Mouse (Mus musculus) heart, embryonic 11.5 days (tissue): ENCODE results near the gene Ctnnal1. TPM values are rescaled to one million over a fixed set of nuclear protein-coding genes. Genes with fewer than 3 reads are reported as not detected.

Experiments used
- ATAC-seq: fragments of 200-750 bp; cut with Nextera tagmentation; replicated peaks from 2 replicates; pipeline ENCODE4 v1.8.0; 2017; ENCODE audit warnings: moderate library complexity; ENCODE audit not compliant: insufficient number of reproducible peaks, low FRiP score, low TSS enrichment
- H3K27ac ChIP-seq: fragments of 300-500 bp; sonication (generic); 2 replicates; pipeline ENCODE4 v1.5.1; 2014; ENCODE audit warnings: mild to moderate bottlenecking, low read depth, low read length
- H3K27me3 ChIP-seq: fragments of 300-500 bp; sonication (generic); 2 replicates; pipeline ENCODE4 v1.6.1; 2014; ENCODE audit warnings: mild to moderate bottlenecking, low read length, mixed read lengths; ENCODE audit not compliant: control insufficient read depth, insufficient read depth
- H3K36me3 ChIP-seq: fragments of 300-500 bp; sonication (generic); 2 replicates; pipeline ENCODE4 v1.6.1; 2014; ENCODE audit warnings: mild to moderate bottlenecking, low read length, moderate library complexity, mixed read lengths; ENCODE audit not compliant: control insufficient read depth, insufficient read depth
- H3K4me1 ChIP-seq: fragments of 300-500 bp; sonication (generic); 2 replicates; pipeline ENCODE4 v1.6.1; 2014; ENCODE audit warnings: low read length; ENCODE audit not compliant: control insufficient read depth, insufficient read depth
- H3K4me2 ChIP-seq: fragments of 300-500 bp; sonication (generic); 2 replicates; pipeline ENCODE4 v1.6.1; 2014; ENCODE audit warnings: mild to moderate bottlenecking, moderate library complexity
- H3K4me3 ChIP-seq: fragments of 300-500 bp; sonication (generic); 2 replicates; pipeline ENCODE4 v1.5.1; 2014; ENCODE audit warnings: low read depth, low read length
- H3K9ac ChIP-seq: fragments of 300-500 bp; sonication (generic); 2 replicates; pipeline ENCODE4 v1.6.1; 2014; ENCODE audit warnings: mild to moderate bottlenecking, low read depth, low read length, moderate library complexity
- H3K9me3 ChIP-seq: fragments of 300-500 bp; sonication (generic); replicated peaks from 2 replicates; pipeline ENCODE4 v1.6.1; 2016; ENCODE audit warnings: low read length; ENCODE audit not compliant: control insufficient read depth
- WGBS: fragments of 180-500 bp; shearing (Covaris S2); extraction: QIAGEN DNeasy Blood & Tissue Kit; methylation state at CpG from one replicate; pipeline ENCODE4 v1.1.7; 2014; ENCODE audit not compliant: insufficient replicate concordance; 5-methylcytosine and 5-hydroxymethylcytosine counted together
- polyA plus RNA-seq: library from polyadenylated mRNA; unstranded; fragments of >200 nt; fragmentation: Nextera tagmentation; extraction: Ambion mirVana; gene quantifications from 2 replicates; pipeline ENCODE4 v1.2.1, GENCODE M21; 2014

The Ctnnal1 gene
- polyA plus RNA-seq, 1 experiment from 2014 or later = 16.5 TPM

DNA sequence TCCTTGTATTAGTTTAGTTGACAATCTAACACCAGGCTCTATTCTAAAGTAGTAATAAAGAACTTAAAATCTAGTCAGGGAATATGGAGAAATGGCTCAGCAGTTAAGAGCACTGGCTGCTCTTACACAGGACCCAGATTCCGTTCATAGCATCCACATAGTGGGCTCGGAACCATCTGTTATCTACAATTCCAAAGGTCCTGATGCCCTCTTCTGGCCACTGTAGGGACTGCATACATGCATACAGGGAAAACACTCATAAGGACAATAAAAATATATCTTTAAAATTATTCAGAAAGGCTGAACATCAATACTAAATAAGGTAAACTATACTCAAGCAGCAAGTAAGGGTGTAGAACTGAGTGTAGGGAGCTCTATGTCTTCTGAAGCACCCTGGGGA is 36.7 kb upstream of the Ctnnal1 start:
- WGBS = 94% methylated on average over 2 of the region's 2 CpGs
- Histone ChIP-seq H3K4me2 (no peak overlapping the region), H3K9me3 (0 out of 2 replicates have a peak, but pooled peaks cover 5% of the 10 kb centered on the region), H3K4me1 (no peaks in the 10 kb centered on the region), H3K27me3 (no peaks in the 10 kb centered on the region), H3K9ac (no peak overlapping the region), H3K27ac (no peak overlapping the region), H3K36me3 (peaks cover 39% of the 10 kb centered on the region), H3K4me3 (no peak overlapping the region)
- no peak for ATAC-seq

GRCm38 (mm10) chr4:56899216-56899615 is 34.2 kb upstream of the Ctnnal1 start:
- H3K4me2 ChIP-seq = no peak overlapping the region
- H3K4me1 ChIP-seq = no peaks in the 10 kb centered on the region
- H3K4me3 ChIP-seq = no peak overlapping the region
- no peak overlapping the region for H3K27ac ChIP-seq
- H3K27me3 ChIP-seq = no peaks in the 10 kb centered on the region
- 89% methylated on average over 8 of the region's 8 CpGs for WGBS
- no peak overlapping the region for H3K9ac ChIP-seq
- ATAC-seq = no peak
- 0 out of 2 replicates have a peak, but pooled peaks cover 5% of the 10 kb centered on the region for H3K9me3 ChIP-seq
- H3K36me3 ChIP-seq = peaks cover 44% of the 10 kb centered on the region

- Histone ChIP-seq H3K9me3 (0 out of 2 replicates have a peak, but pooled peaks cover 5% of the 10 kb centered on the region), H3K36me3 (peaks cover 30% of the 10 kb centered on the region), H3K4me2 (no peak overlapping the region), H3K27ac (no peak overlapping the region), H3K9ac (no peak overlapping the region), H3K27me3 (no peaks in the 10 kb centered on the region), H3K4me3 (no peak overlapping the region), H3K4me1 (peaks cover 2% of the 10 kb centered on the region; the same call in 1 of the 2 replicates)
- 77% methylated on average over 3 of the region's 3 CpGs for WGBS
- no peak for ATAC-seq
Observed at GRCm38 (mm10) chr4:56897511-56897910, 32.5 kb upstream of the Ctnnal1 start.

GRCm38 (mm10) chr4:56894196-56894595 is 29.2 kb upstream of the Ctnnal1 start:
- no peaks in the 10 kb centered on the region for H3K27me3 ChIP-seq
- no peak for ATAC-seq

DNA sequence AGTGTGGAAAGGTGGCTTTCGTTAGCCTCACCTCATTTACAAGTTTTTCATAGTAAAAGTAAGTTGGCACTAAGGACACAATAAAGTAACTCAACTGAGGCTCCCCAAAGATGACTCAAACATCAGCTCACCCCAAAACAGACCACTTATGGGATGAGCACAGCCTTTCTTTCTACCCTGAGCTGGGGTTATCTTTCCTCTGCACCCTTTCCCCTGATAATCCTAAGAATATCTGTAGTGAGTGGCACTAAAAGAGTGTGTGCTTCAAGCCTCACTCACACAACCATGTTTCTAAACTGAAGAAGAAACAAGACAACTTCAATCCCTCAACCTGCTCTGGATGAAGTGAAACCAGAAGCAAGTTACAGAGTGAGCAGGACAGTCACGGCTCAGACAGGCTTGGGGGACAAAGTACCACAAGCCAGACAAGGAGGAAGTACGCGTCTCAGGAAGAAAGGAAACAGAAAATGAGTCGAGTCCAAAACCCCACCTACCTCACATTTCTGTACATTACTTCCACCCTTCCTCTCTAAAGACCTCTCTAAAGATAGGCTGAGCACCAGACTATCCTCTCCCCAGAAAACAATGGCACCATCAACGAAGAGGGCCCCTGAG is 27.6 kb upstream of the Ctnnal1 start:
- Histone ChIP-seq H3K4me1 (peaks cover 9% of the 10 kb centered on the region; the same call in 1 of the 2 replicates), H3K36me3 (peaks cover 19% of the 10 kb centered on the region), H3K4me2 (no peak overlapping the region), H3K27me3 (no peaks in the 10 kb centered on the region), H3K27ac (no peak overlapping the region), H3K9me3 (no peaks in the 10 kb centered on the region), H3K4me3 (no peak overlapping the region), H3K9ac (no peak overlapping the region)
- ATAC-seq = no peak
- 71% methylated on average over 6 of the region's 6 CpGs for WGBS

More at GRCm38 (mm10) chr4:56894196-56894595, 29.2 kb upstream of the Ctnnal1 start:
- Histone ChIP-seq H3K4me3 (no peak overlapping the region), H3K36me3 (peaks cover 20% of the 10 kb centered on the region), H3K9ac (no peak overlapping the region), H3K9me3 (no peaks in the 10 kb centered on the region), H3K27ac (no peak overlapping the region), H3K4me1 (peaks cover 9% of the 10 kb centered on the region; the same call in 1 of the 2 replicates), H3K4me2 (no peak overlapping the region)
- WGBS = 86% methylated on average over 3 of the region's 3 CpGs

GRCm38 (mm10) chr4:56888483-56888882 is 23.5 kb upstream of the Ctnnal1 start:
- Histone ChIP-seq H3K4me3 (no peak overlapping the region), H3K4me2 (no peak overlapping the region), H3K4me1 (peaks cover 12% of the 10 kb centered on the region), H3K9ac (no peak overlapping the region), H3K9me3 (no peaks in the 10 kb centered on the region), H3K27ac (no peak overlapping the region), H3K27me3 (no peaks in the 10 kb centered on the region), H3K36me3 (peaks cover 14% of the 10 kb centered on the region)
- whole genome bisulfite sequencing = 77% methylated on average over 5 of the region's 5 CpGs
- no peak for ATAC-seq

DNA sequence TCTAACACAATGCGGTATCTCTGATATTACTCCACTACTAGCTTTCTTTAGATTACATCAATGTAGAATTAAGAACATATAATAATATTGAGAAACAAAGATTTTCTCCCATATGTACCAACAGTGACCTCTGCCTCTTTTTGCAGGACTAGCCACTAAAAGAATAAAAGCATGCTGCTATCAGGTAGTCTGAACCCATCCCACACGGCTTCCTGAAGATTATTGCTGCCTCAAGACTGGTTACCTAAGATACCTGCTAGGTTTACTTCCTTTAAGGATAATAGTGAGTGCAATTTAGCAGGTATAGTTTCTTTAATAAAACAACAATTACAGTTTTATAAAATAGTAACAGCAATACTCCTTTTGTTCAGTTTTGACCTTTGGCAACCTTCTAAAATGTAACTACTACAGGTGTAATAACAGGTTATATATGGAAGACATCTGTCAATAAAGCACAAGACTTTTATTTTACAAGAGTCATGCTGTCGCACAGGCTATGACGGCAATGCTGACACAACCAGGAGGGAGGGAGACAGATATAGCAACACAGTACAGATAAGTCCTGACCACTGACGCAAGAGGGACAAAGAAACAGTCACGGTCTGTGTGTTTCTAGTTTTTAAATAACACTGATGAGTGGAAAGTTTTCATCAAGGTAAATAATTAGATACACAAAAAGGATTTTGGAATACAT is 21.4 kb upstream of the Ctnnal1 start:
- H3K9me3 ChIP-seq = no peaks in the 10 kb centered on the region
- no peak overlapping the region for H3K4me3 ChIP-seq
- H3K27ac ChIP-seq = no peak overlapping the region
- 55% methylated on average over 6 of the region's 6 CpGs for WGBS
- no peak overlapping the region for H3K4me2 ChIP-seq
- no peak for ATAC-seq
- H3K9ac ChIP-seq = no peak overlapping the region
- H3K4me1 ChIP-seq = peaks cover 7% of the 10 kb centered on the region
- no peaks in the 10 kb centered on the region for H3K27me3 ChIP-seq
- peaks cover 14% of the 10 kb centered on the region for H3K36me3 ChIP-seq

DNA sequence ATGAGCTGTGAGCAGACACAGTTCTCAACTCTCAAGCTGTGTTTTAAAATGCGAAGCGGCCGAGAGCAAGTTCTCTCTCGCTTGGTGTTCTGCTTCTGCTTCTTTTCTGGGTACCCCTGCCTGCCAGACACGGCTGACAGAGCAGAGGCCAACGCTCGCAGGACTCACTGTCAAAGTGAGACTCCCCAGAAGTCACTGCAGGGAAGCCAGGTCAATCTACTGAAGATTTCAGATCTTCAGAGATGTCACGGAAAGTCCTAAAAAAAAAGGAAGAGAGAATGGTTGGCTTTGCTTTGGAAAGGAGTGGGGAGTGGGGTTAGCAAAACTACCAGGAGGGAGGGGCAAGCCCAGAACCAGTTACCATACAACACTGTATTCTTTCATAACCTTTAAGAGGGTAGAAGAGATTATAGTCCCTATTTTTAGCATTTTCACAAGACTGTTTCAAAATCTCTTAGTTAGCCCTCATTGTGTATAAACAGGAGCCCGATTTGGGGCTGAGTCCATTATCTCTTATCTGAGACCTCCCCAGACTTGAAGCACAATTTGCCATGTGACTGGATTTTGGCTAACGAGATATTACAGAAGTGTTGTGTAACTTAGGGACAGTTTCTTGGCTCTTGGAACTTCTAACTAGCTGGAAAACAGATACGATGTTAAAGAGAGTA is 15.2 kb upstream of the Ctnnal1 start:
- H3K36me3 ChIP-seq = peaks cover 5% of the 10 kb centered on the region; the same call in 1 of the 2 replicates
- H3K27me3 ChIP-seq = no peaks in the 10 kb centered on the region
- peak overlapping the region; percentile 51; the same call in 1 of the 2 replicates for H3K27ac ChIP-seq
- 39% methylated on average over 11 of the region's 11 CpGs for WGBS
- H3K9ac ChIP-seq = no peak overlapping the region
- no peaks in the 10 kb centered on the region for H3K9me3 ChIP-seq
- H3K4me2 ChIP-seq = 0 out of 2 replicates have a peak overlapping the region, but pooled peaks have one; percentile 22
- H3K4me1 ChIP-seq = peaks cover 26% of the 10 kb centered on the region
- no peak overlapping the region for H3K4me3 ChIP-seq
- ATAC-seq = no peak
